Mouse (Mus musculus): Measurements from ENCODE around the gene Tnnt2. TPM values are rescaled to one million over a fixed set of nuclear protein-coding genes. Genes with fewer than 3 reads are reported as not detected.

Tnnt2 gene
- total RNA-seq, 1 experiment from 2014 or later = not detected

GRCm38 (mm10) chr1:135889461-135890185 lies 53.5 kb downstream of the Tnnt2 start:
- ATAC-seq (ENCODE audit: extremely low read depth, insufficient number of reproducible peaks, low FRiP score, poor library complexity, severe bottlenecking) = no peak

GRCm38 (mm10) chr1:135891424-135892216 lies 55.5 kb downstream of the Tnnt2 start:
- ATAC-seq (ENCODE audit: extremely low read depth, insufficient number of reproducible peaks, low FRiP score, poor library complexity, severe bottlenecking) = no peak

DNA sequence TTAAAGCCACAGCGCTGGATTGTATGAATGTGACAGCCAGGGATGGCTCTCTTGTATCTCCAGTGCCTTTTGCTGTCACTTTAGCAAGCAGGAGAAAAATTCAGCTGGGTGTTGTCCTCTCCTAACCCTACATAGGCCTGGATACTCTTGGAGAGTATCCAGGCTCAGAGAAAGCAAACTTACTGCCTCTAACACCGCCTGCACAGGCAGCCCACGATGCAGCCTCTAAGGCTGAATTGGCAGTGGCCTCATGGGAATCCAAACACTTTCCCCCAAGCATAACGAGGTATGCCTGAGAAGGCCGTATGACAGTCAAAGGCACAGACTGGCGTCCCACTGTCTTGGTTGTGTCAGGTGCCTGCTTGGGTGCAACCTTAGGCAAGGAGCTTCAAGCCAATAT lies 56.1 kb downstream of the Tnnt2 start:
- ATAC-seq (ENCODE audit: extremely low read depth, insufficient number of reproducible peaks, low FRiP score, poor library complexity, severe bottlenecking) = no peak

- no peak for ATAC-seq (ENCODE audit: extremely low read depth, insufficient number of reproducible peaks, low FRiP score, poor library complexity, severe bottlenecking)
Measured at GRCm38 (mm10) chr1:135892764-135893163, 56.6 kb downstream of the Tnnt2 start.

DNA sequence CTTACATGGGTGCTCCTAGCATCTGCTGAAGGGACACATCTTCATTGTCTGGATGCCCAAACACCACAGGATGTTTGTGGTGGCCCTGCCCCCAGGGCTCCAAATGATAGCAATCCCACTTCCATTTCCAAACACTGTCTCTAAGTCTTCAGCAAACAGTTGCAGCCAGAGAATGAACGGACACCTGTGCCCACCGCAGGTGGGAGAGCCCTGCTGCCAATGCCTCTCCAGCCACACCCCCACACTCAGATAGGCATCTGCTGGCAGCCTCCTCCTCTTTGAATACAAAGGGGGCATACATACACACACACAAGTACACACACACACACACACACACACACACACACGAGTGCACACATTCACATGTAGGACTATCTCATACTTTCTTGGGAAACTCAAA lies 57.2 kb downstream of the Tnnt2 start:
- ATAC-seq (ENCODE audit: extremely low read depth, insufficient number of reproducible peaks, low FRiP score, poor library complexity, severe bottlenecking) = no peak

DNA sequence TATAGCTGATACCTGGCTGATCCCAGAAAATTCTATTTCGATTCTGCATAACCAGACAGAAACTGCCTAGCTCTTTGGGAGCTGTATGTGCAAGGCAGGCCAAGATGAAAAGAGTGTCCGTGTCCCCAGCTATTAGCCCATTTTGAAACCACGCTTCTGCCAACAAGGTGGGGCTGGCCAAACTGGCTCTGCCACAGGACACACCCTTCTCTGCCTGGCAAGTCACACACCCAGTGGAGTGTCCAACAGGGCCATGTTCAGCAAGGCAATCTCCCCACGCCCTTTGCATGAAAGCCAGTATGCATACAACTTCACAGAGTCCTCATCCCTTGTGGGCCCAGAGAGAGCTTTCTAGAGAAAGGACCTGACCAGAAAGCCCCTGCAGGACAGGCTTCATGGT lies 59.2 kb downstream of the Tnnt2 start:
- ATAC-seq (ENCODE audit: extremely low read depth, insufficient number of reproducible peaks, low FRiP score, poor library complexity, severe bottlenecking) = no peak

DNA sequence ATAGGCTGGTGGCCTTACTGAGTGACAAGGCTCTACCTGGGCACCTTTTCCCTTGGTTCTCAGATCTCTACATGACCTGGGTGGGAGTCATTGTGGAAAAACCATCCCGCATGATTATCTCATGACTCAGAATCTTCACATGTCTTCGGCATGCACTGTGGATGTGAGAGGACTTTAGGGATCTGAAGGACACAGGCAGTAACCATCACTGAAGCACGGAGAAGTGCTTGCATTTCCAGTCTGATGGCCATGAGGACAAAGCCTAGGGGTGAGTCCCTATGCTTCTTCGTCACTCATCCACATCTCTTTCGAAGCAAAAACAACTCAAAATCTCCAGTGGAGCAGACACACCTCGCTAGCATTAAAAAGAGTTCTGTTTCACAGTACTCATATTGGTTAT lies 63.1 kb downstream of the Tnnt2 start:
- no peak for ATAC-seq (ENCODE audit: extremely low read depth, insufficient number of reproducible peaks, low FRiP score, poor library complexity, severe bottlenecking)

DNA sequence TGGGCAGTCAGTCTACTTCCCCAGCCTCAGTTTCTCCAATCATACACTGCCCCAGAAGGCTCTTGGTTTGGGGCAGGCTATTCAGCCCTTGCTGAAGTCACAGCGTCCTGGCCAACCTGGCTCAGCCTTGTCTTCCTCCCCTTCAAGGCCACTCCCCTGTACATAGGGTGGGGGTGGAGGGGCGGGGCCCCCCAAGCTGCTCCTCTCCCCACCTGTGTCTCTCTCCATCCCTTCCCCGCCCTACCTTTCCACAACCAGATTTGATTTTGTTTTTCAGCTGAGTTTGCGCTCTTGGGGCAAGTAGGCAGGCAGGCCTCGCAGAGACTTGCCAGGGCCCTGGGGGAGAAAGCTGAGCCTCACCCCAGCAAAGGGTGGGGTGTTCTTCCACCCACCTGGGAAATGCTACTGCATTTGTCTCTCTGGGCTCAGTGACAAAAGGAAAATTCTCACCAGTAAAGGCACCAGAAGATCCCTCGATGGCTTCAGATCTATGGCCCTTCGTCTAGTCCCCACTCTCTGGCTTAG lies 63.9 kb downstream of the Tnnt2 start:
- ATAC-seq (ENCODE audit: extremely low read depth, insufficient number of reproducible peaks, low FRiP score, poor library complexity, severe bottlenecking) = no peak

Other genes starting within 250 kb of the Tnnt2 start
- gene Nav1, start 229.1 kb upstream of the Tnnt2 start, total RNA-seq (2017) = 1.0 and 1.1 TPM in 2 replicates
- gene Csrp1, start 116.3 kb upstream of the Tnnt2 start, total RNA-seq (2017) = 27.5 and 32.7 TPM in 2 replicates
- 0.47 TPM in 1 of 2 replicates, not detected in the other for gene Phlda3, start 70.2 kb upstream of the Tnnt2 start, total RNA-seq (2017)
- not detected in 2 replicates for gene Tnni1, start 56.9 kb upstream of the Tnnt2 start, total RNA-seq (2017)
- gene Lad1, start 17.8 kb upstream of the Tnnt2 start, total RNA-seq (2017) = 0.12 TPM in 1 of 2 replicates, not detected in the other
- gene Pkp1, start 82.9 kb downstream of the Tnnt2 start, total RNA-seq (2017) = not detected in 2 replicates
- gene Igfn1, start 170.0 kb downstream of the Tnnt2 start, total RNA-seq (2017) = under 0.01 TPM in 1 of 2 replicates, not detected in the other
- 3.3 and 4.3 TPM in 2 replicates for gene Tmem9, start 171.8 kb downstream of the Tnnt2 start, total RNA-seq (2017)
- not detected in 2 replicates for gene Ascl5, start 214.4 kb downstream of the Tnnt2 start, total RNA-seq (2017)
- 1.4 TPM in 1 of 2 replicates, not detected in the other for gene Cacna1s, start 216.4 kb downstream of the Tnnt2 start, total RNA-seq (2017)